Comparison of ENCODE assay signal across 11 mouse cellular contexts in the genomic region with DNA sequence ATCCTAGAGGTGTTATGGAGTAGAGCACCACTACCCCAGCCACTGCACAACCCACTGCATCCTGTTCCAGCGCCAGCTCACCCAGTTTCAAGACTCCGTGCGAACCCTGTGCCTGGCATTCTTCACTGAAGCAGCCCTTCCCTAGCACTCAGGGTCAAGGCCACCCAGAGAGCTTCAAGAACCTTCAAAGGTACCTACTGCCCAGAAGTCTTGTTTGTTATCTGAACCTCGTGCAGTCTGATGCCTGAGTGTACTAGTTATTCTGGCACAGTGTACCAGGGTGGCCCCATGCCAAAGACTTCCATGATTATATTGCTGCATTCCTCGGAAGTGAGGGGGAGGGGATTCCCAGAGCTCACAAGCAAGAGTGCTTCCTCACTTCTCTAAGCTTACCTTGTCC. TPM values are rescaled to one million over a fixed set of nuclear protein-coding genes. Genes with fewer than 3 reads are reported as not detected.
DNase-seq lines count a peak whose midpoint lies in the region; ATAC-seq and TF ChIP-seq lines count a peak whose summit lies in the region.
"Had no signal": no experiment of that assay in that cellular context is flagged by ENCODE, and none has a peak within 500 bp of the region (broad histone marks: within the 10 kb centered on the region; RNA-seq: fewer than 3 reads in every experiment).

No protein-coding gene starts in this region.

- ATAC-seq in embryonic facial prominence, embryonic 14.5 days (ENCODE audit: low read depth): peak; percentile 45; the same call in 1 of the 2 replicates
- ATAC-seq in limb, embryonic 11.5 days (ENCODE audit: insufficient number of reproducible peaks, low FRiP score, low TSS enrichment, low read depth): no peak
- peak; percentile 20; the same call in 1 of the 2 replicates for ATAC-seq in forebrain, postnatal 0 days

- no peak overlapping the region for H3K4me3 ChIP-seq in embryonic facial prominence, embryonic 14.5 days (ENCODE audit: low read depth, low read length)
- no peak overlapping the region for H3K4me3 ChIP-seq in embryonic facial prominence, embryonic 10.5 days
- H3K4me3 ChIP-seq in limb, embryonic 11.5 days (ENCODE audit: low read depth, low read length): no peak overlapping the region
- no peak overlapping the region for H3K4me3 ChIP-seq in limb, embryonic 10.5 days
- no peak overlapping the region for H3K4me3 ChIP-seq in forebrain, postnatal 0 days (ENCODE audit: low read depth, low read length)
- H3K4me3 ChIP-seq: limb, embryonic 15.5 days; neural tube, embryonic 13.5 days had no signal

- peak; percentile 64 for DNase-seq in embryonic facial prominence, embryonic 14.5 days (ENCODE audit: low spot score)
- DNase-seq in embryonic facial prominence, embryonic 10.5 days (ENCODE audit: low spot score): no peak
- DNase-seq in limb, embryonic 11.5 days (ENCODE audit: low spot score): no peak
- no peak for DNase-seq in limb, embryonic 10.5 days (ENCODE audit: low spot score)
- DNase-seq in forebrain, postnatal 0 days: peak; percentile 48
- peak; percentile 69 to 76 for DNase-seq in lung, postnatal 4 days
- no peak for DNase-seq in thymus, adult 18-20 months
- no peak for DNase-seq in thymus, postnatal 36 days

- no peaks in the 10 kb centered on the region for H3K27me3 ChIP-seq in embryonic facial prominence, embryonic 14.5 days (replicated peaks; ENCODE audit: control insufficient read depth, insufficient read depth, low read length)
- no peaks in the 10 kb centered on the region for H3K27me3 ChIP-seq in embryonic facial prominence, embryonic 10.5 days (replicated peaks; ENCODE audit: low read depth, poor library complexity, severe bottlenecking)
- no peaks in the 10 kb centered on the region for H3K27me3 ChIP-seq in limb, embryonic 11.5 days (ENCODE audit: control insufficient read depth, insufficient read depth, low read length)
- no peaks in the 10 kb centered on the region for H3K27me3 ChIP-seq in limb, embryonic 10.5 days (ENCODE audit: low read depth, poor library complexity, severe bottlenecking)
- H3K27me3 ChIP-seq in forebrain, postnatal 0 days (ENCODE audit: insufficient read depth, low read length): no peaks in the 10 kb centered on the region
- H3K27me3 ChIP-seq: limb, embryonic 15.5 days; neural tube, embryonic 13.5 days had no signal

- TF ChIP-seq CTCF in forebrain, postnatal 0 days (IDR thresholded peaks at IDR 0.05; ENCODE audit: low read depth): no peak

- WGBS in embryonic facial prominence, embryonic 14.5 days: 69% methylated on average over 5 of the region's 5 CpGs
- 80% methylated on average over 5 of the region's 5 CpGs for WGBS in embryonic facial prominence, embryonic 10.5 days
- whole genome bisulfite sequencing in limb, embryonic 11.5 days: 75% methylated on average over 5 of the region's 5 CpGs
- 80% methylated on average over 5 of the region's 5 CpGs for WGBS in limb, embryonic 10.5 days
- 58% methylated on average over 5 of the region's 5 CpGs for WGBS in forebrain, postnatal 0 days

- no peaks in the 10 kb centered on the region for H3K9me3 ChIP-seq in embryonic facial prominence, embryonic 14.5 days (ENCODE audit: control insufficient read depth, low read length)
- no peaks in the 10 kb centered on the region for H3K9me3 ChIP-seq in embryonic facial prominence, embryonic 10.5 days
- H3K9me3 ChIP-seq in limb, embryonic 11.5 days (ENCODE audit: control insufficient read depth, low read length): no peaks in the 10 kb centered on the region
- H3K9me3 ChIP-seq in limb, embryonic 10.5 days (replicated peaks): no peaks in the 10 kb centered on the region
- H3K9me3 ChIP-seq in forebrain, postnatal 0 days (ENCODE audit: low read length): no peaks in the 10 kb centered on the region
- H3K9me3 ChIP-seq: limb, embryonic 15.5 days; neural tube, embryonic 13.5 days had no signal

- H3K27ac ChIP-seq in embryonic facial prominence, embryonic 14.5 days (replicated peaks; ENCODE audit: low read depth, low read length): no peak overlapping the region
- H3K27ac ChIP-seq in embryonic facial prominence, embryonic 10.5 days (replicated peaks): no peak overlapping the region; the same call in 1 of the 2 replicates
- H3K27ac ChIP-seq in limb, embryonic 11.5 days (replicated peaks; ENCODE audit: low read depth, low read length): no peak overlapping the region
- H3K27ac ChIP-seq in limb, embryonic 10.5 days: no peak overlapping the region; the same call in 1 of the 2 replicates
- H3K27ac ChIP-seq in forebrain, postnatal 0 days (ENCODE audit: low read depth, low read length): no peak overlapping the region
- H3K27ac ChIP-seq: limb, embryonic 15.5 days; neural tube, embryonic 13.5 days had no signal

- H3K36me3 ChIP-seq in embryonic facial prominence, embryonic 14.5 days (ENCODE audit: control insufficient read depth, insufficient read depth, low read length): 0 out of 2 replicates have a peak, but pooled peaks cover 5% of the 10 kb centered on the region
- H3K36me3 ChIP-seq in embryonic facial prominence, embryonic 10.5 days (replicated peaks): peaks cover 21% of the 10 kb centered on the region
- H3K36me3 ChIP-seq in limb, embryonic 11.5 days (ENCODE audit: control insufficient read depth, insufficient read depth, low read length): no peaks in the 10 kb centered on the region
- H3K36me3 ChIP-seq in limb, embryonic 10.5 days: no peaks in the 10 kb centered on the region
- H3K36me3 ChIP-seq in forebrain, postnatal 0 days (ENCODE audit: insufficient read depth): peaks cover 97% of the 10 kb centered on the region

- H3K4me2 ChIP-seq in embryonic facial prominence, embryonic 14.5 days (ENCODE audit: low read depth, low read length): no peak overlapping the region
- H3K4me2 ChIP-seq in limb, embryonic 11.5 days (ENCODE audit: low read depth, severe bottlenecking): 0 out of 2 replicates have a peak overlapping the region, but pooled peaks have one; percentile 2
- no peak overlapping the region for H3K4me2 ChIP-seq in forebrain, postnatal 0 days (ENCODE audit: low read depth)
- H3K4me2 ChIP-seq: limb, embryonic 15.5 days; neural tube, embryonic 13.5 days had no signal

- H3K9ac ChIP-seq in embryonic facial prominence, embryonic 14.5 days (ENCODE audit: low read depth, low read length): no peak overlapping the region
- H3K9ac ChIP-seq in limb, embryonic 11.5 days (ENCODE audit: low read length): no peak overlapping the region
- no peak overlapping the region for H3K9ac ChIP-seq in forebrain, postnatal 0 days
- H3K9ac ChIP-seq: limb, embryonic 15.5 days; neural tube, embryonic 13.5 days had no signal

- H3K4me1 ChIP-seq in embryonic facial prominence, embryonic 14.5 days (ENCODE audit: control insufficient read depth, insufficient read depth, low read length): no peaks in the 10 kb centered on the region
- H3K4me1 ChIP-seq in embryonic facial prominence, embryonic 10.5 days: no peaks in the 10 kb centered on the region
- H3K4me1 ChIP-seq in limb, embryonic 11.5 days (ENCODE audit: control insufficient read depth, insufficient read depth, low read length): no peaks in the 10 kb centered on the region
- 0 out of 2 replicates have a peak, but pooled peaks cover 11% of the 10 kb centered on the region for H3K4me1 ChIP-seq in limb, embryonic 10.5 days
- no peaks in the 10 kb centered on the region for H3K4me1 ChIP-seq in forebrain, postnatal 0 days (ENCODE audit: insufficient read depth)
- H3K4me1 ChIP-seq: neural tube, embryonic 13.5 days had no signal

RNA-seq across cellular contexts. Expression of a gene that starts 38.1 kb away (rescaled TPM):
- 30.7 and 32.4 TPM in 2 replicates for polyA plus RNA-seq in embryonic facial prominence, embryonic 14.5 days (2014; fragmentation: Nextera tagmentation; extraction: Ambion mirVana)
- polyA plus RNA-seq in embryonic facial prominence, embryonic 10.5 days (2016; fragmentation: Nextera tagmentation; extraction: Ambion mirVana): 23.9 and 27.5 TPM in 2 replicates
- polyA plus RNA-seq in limb, embryonic 11.5 days (2014; fragmentation: Nextera tagmentation; extraction: Ambion mirVana): 7.3 and 8.0 TPM in 2 replicates
- 2.2 and 4.9 TPM in 2 replicates for polyA plus RNA-seq in limb, embryonic 10.5 days (2016; fragmentation: Nextera tagmentation; extraction: Ambion mirVana)
- total RNA-seq in forebrain, postnatal 0 days (2014; rRNA removed): 409 and 465 TPM in 2 replicates
- polyA plus RNA-seq in forebrain, postnatal 0 days (2015; fragmentation: Nextera tagmentation; extraction: Ambion mirVana): 381 and 564 TPM in 2 replicates
- total RNA-seq: granulocyte monocyte progenitor cell, adult 5-6 weeks had no signal

RNA-seq across cellular contexts. Expression of a gene that starts 57.6 kb away (rescaled TPM):
- not detected in 2 replicates for polyA plus RNA-seq in embryonic facial prominence, embryonic 14.5 days (2014; fragmentation: Nextera tagmentation; extraction: Ambion mirVana)
- polyA plus RNA-seq in embryonic facial prominence, embryonic 10.5 days (2016; fragmentation: Nextera tagmentation; extraction: Ambion mirVana): not detected in 2 replicates
- polyA plus RNA-seq in limb, embryonic 11.5 days (2014; fragmentation: Nextera tagmentation; extraction: Ambion mirVana): not detected in 2 replicates
- polyA plus RNA-seq in limb, embryonic 10.5 days (2016; fragmentation: Nextera tagmentation; extraction: Ambion mirVana): not detected in 2 replicates
- not detected in 2 replicates for total RNA-seq in forebrain, postnatal 0 days (2014; rRNA removed)
- not detected in 2 replicates for polyA plus RNA-seq in forebrain, postnatal 0 days (2015; fragmentation: Nextera tagmentation; extraction: Ambion mirVana)
- total RNA-seq: granulocyte monocyte progenitor cell, adult 5-6 weeks had no signal
- polyA plus RNA-seq: limb, embryonic 15.5 days; neural tube, embryonic 13.5 days had no signal

Comparison
In these comparisons a context has a peak if more than half of its experiments do, and no peak if none do; other contexts are left out.
1. DNase-seq: peak in embryonic facial prominence, embryonic 14.5 days (single experiment), forebrain, postnatal 0 days (single experiment) and lung, postnatal 4 days (2 of 2); none in embryonic facial prominence, embryonic 10.5 days (single experiment), limb, embryonic 11.5 days (single experiment), limb, embryonic 10.5 days (single experiment), thymus, adult 18-20 months (0 of 2) and thymus, postnatal 36 days (0 of 2).
2. RNA of a gene that starts 38.1 kb away (polyA plus RNA-seq): 381 to 564 TPM in forebrain, postnatal 0 days; 30.7 to 32.4 TPM in embryonic facial prominence, embryonic 14.5 days, 23.9 to 27.5 TPM in embryonic facial prominence, embryonic 10.5 days, 7.3 to 8.0 TPM in limb, embryonic 11.5 days and 2.2 to 4.9 TPM in limb, embryonic 10.5 days; every median in the first group is over 10 times any median in the second.